Mouse (Mus musculus): ENCODE measurements at regions not wholly inside any gene's neighbourhood (a gene's known extent, or its start where the extent isn't known, plus 50 kb on each side); places are given as distances from the start of the nearest gene placed in this dataset.

DNA sequence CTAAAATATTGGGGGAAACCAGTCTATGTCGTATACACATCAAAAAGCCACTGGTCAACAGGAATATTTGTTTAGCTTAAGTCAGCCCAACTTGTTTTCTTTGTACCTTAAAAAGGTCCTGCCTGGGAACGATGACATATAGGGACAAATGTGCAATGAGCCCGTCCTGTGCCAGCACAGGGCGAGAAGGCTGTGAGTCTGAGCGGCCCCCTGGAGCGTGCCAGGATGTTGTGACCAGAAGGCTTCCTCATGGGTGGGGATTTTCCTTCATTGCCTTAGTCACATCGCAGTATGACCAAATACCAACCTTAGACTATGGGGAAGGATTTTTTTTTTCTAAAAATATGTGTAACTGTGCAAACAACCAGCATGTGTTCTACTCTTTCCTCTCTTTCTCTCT, 58.7 kb upstream of the Myo10 start:
- Histone ChIP-seq H3K9me3 (replicated peaks; ENCODE audit: control insufficient read depth, low read length) (no peaks in the 10 kb centered on the region), H3K27me3 (ENCODE audit: control insufficient read depth, insufficient read depth, low read length) (no peaks in the 10 kb centered on the region), H3K27ac (replicated peaks; ENCODE audit: low read depth, low read length) (no peak overlapping the region), H3K36me3 (replicated peaks; ENCODE audit: control insufficient read depth, insufficient read depth, low read depth, low read length) (no peaks in the 10 kb centered on the region), H3K4me1 (ENCODE audit: control insufficient read depth, insufficient read depth, low read length) (no peaks in the 10 kb centered on the region), H3K9ac (replicated peaks; ENCODE audit: low read length) (no peak overlapping the region), H3K4me2 (ENCODE audit: low read depth, low read length) (no peak overlapping the region), H3K4me3 (ENCODE audit: low read depth, low read length) (no peak overlapping the region)
- 73% methylated on average over 7 of the region's 7 CpGs for WGBS
- ATAC-seq (replicated peaks; ENCODE audit: insufficient number of reproducible peaks, low FRiP score, low TSS enrichment, low read depth) (no peak), DNase-seq (ENCODE audit: low spot score) (no peak)

DNA sequence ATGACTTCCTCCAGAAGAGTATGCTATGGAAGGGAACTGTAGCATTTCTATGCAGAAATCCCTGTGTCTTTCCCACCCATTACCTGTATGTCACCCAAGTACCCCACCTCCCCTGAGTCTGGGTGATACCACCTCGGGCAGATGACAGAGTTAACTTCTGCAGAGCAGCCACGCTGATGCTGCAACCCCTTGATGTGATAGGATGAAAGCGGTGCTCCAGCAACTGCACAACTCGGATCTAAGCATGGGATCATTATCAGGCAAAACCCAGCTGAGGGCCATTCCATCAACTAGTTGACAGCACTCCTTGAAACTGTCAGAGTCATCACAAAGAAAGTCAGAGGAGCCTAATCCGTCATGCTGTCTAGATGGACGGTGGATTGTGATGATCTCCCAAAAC, 49.8 kb upstream of the Myo10 start:
- Histone ChIP-seq H3K4me3 (ENCODE audit: low read depth, low read length) (no peak overlapping the region), H3K27me3 (ENCODE audit: control insufficient read depth, insufficient read depth, low read length) (no peaks in the 10 kb centered on the region), H3K36me3 (replicated peaks; ENCODE audit: control insufficient read depth, insufficient read depth, low read depth, low read length) (no peaks in the 10 kb centered on the region), H3K4me1 (ENCODE audit: control insufficient read depth, insufficient read depth, low read length) (no peaks in the 10 kb centered on the region), H3K9me3 (replicated peaks; ENCODE audit: control insufficient read depth, low read length) (no peaks in the 10 kb centered on the region), H3K4me2 (ENCODE audit: low read depth, low read length) (no peak overlapping the region), H3K27ac (replicated peaks; ENCODE audit: low read depth, low read length) (no peak overlapping the region), H3K9ac (replicated peaks; ENCODE audit: low read length) (no peak overlapping the region)
- DNase-seq (ENCODE audit: low spot score) = no peak
- WGBS = 61% methylated on average over 6 of the region's 6 CpGs
- no peak for ATAC-seq (replicated peaks; ENCODE audit: insufficient number of reproducible peaks, low FRiP score, low TSS enrichment, low read depth)

Measured in embryonic facial prominence, embryonic 11.5 days (tissue).